Mouse (Mus musculus) olfactory bulb, adult 2 months (tissue): Measurements from ENCODE around the gene Try10.
"Not testable (repeated sequence)": the region's sequence is repeated elsewhere in the genome, so short reads cannot be mapped to it uniquely, and the experiment has no call there.

ENCODE experiments used
- CTCF ChIP-seq: fragments of 200-500 bp; IDR thresholded peaks from 2 replicates; pipeline ENCODE4 v1.5.1; 2012; ENCODE audit warnings: low read depth, mild to moderate bottlenecking, low read length, moderate library complexity; ENCODE audit not compliant: insufficient read depth
- POLR2A ChIP-seq: fragments of 200-500 bp; IDR thresholded peaks from 2 replicates; pipeline ENCODE4 v1.6.1; 2012; ENCODE audit warnings: mild to moderate bottlenecking, low read depth, low read length, moderate library complexity; ENCODE audit not compliant: insufficient read depth

DNA sequence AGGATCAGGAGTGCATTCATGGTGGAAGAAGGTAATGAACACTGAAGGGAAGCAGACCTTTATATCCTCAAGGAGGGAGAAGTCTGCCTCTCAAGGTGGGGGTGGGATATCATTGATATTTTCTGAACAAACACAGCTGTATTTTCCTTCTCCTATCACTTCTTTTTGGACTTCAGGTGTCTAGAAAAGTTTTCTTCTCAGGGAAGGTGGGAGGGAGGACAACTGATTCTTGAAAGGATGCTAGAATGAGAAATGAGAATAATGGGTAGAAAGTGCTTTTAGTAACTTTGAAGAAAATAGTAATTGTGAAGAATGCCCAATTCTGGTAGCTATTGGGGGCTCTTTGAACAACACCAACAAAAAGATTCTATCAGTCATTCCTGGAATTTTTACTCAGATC, 23.7 kb downstream of the Try10 start, which contains the start of gene Prss3:
- TF ChIP-seq CTCF, POLR2A: not testable (repeated sequence)
